Comparison of ENCODE assay signal across 19 mouse cellular contexts in the genomic region with DNA sequence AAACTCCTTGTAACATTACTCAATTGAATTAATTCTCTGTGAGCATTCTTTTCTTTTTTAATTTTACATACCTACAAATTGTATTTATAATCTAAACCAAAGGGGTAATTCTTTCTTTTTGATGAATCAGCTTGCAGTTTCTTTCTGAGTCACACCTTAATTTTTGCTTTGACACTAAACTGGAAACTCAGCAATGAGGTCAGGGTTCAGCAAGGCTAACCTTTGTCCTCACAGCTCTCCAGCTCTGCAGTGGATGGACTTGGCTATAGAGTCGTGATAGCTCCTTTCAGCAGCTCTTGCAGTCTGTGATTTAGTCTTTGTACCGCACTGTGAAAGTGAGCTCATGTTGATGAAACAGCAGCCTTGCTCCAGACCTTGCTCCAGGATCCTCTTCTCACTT.
DNase-seq lines count a peak whose midpoint lies in the region; ATAC-seq lines count a peak whose summit lies in the region.
"Had no signal": no experiment of that assay in that cellular context is flagged by ENCODE, and none has a peak within 500 bp of the region (broad histone marks: within the 10 kb centered on the region; RNA-seq: fewer than 3 reads in every experiment).

No protein-coding gene starts in this region.

- H3K4me2 ChIP-seq in liver, embryonic 15.5 days, result no peak overlapping the region
- H3K4me2 ChIP-seq in hindbrain, embryonic 11.5 days (replicated peaks; ENCODE audit: low read depth, low read length), result no peak overlapping the region
- H3K4me2 ChIP-seq: embryonic facial prominence, embryonic 15.5 days; hindbrain, embryonic 12.5 days; limb, embryonic 15.5 days; midbrain, embryonic 12.5 days had no signal

- no peaks in the 10 kb centered on the region for H3K27me3 ChIP-seq in liver, embryonic 15.5 days
- H3K27me3 ChIP-seq in hindbrain, embryonic 11.5 days (ENCODE audit: control insufficient read depth, insufficient read depth, low read length), result no peaks in the 10 kb centered on the region
- H3K27me3 ChIP-seq: embryonic facial prominence, embryonic 15.5 days; hindbrain, embryonic 12.5 days; midbrain, embryonic 12.5 days had no signal

- H3K9ac ChIP-seq in liver, embryonic 15.5 days, result no peak overlapping the region
- no peak overlapping the region for H3K9ac ChIP-seq in hindbrain, embryonic 11.5 days (ENCODE audit: low read depth, low read length)
- H3K9ac ChIP-seq: embryonic facial prominence, embryonic 15.5 days; hindbrain, embryonic 12.5 days; limb, embryonic 15.5 days; midbrain, embryonic 12.5 days had no signal

- H3K36me3 ChIP-seq in liver, embryonic 15.5 days (replicated peaks), result no peaks in the 10 kb centered on the region
- H3K36me3 ChIP-seq in hindbrain, embryonic 11.5 days (ENCODE audit: control insufficient read depth, insufficient read depth, low read length), result no peaks in the 10 kb centered on the region
- H3K36me3 ChIP-seq: embryonic facial prominence, embryonic 15.5 days; G1E; heart, embryonic 10.5 days; hindbrain, embryonic 12.5 days; limb, embryonic 15.5 days; midbrain, embryonic 12.5 days had no signal

- peak; percentile 32 for DNase-seq in adrenal gland, adult 2 months
- no peak for DNase-seq in adrenal gland, adult 18-20 months (ENCODE audit: low spot score in 2 of 2)
- no peak for DNase-seq in liver
- DNase-seq in kidney, postnatal 10 days, result peak; percentile 29
- no peak for DNase-seq in urinary bladder, postnatal 36 days (ENCODE audit: low spot score in 2 of 2)
- no peak for DNase-seq in hindbrain, embryonic 11.5 days (ENCODE audit: low spot score)
- no peak for DNase-seq in cerebellum, adult 9-10 months
- DNase-seq: cerebellum, postnatal 10 days; gastrocnemius, postnatal 36 days had no signal

- ATAC-seq in liver, embryonic 15.5 days (ENCODE audit: insufficient read depth), result peak; percentile 42; the same call in 1 of the 2 replicates
- no peak for ATAC-seq in hindbrain, embryonic 11.5 days (ENCODE audit: low FRiP score)
- ATAC-seq: CD4-positive, CD25-positive, alpha-beta regulatory T cell, adult 4 months; forebrain, embryonic 16.5 days; lung, postnatal 0 days had no signal

- H3K9me3 ChIP-seq in liver, embryonic 15.5 days (replicated peaks), result no peaks in the 10 kb centered on the region
- no peaks in the 10 kb centered on the region for H3K9me3 ChIP-seq in hindbrain, embryonic 11.5 days (ENCODE audit: control insufficient read depth, low read length)
- H3K9me3 ChIP-seq: embryonic facial prominence, embryonic 15.5 days; G1E; heart, embryonic 10.5 days; hindbrain, embryonic 12.5 days; limb, embryonic 15.5 days; midbrain, embryonic 12.5 days had no signal

- no peaks in the 10 kb centered on the region for H3K4me1 ChIP-seq in liver, embryonic 15.5 days (replicated peaks)
- no peaks in the 10 kb centered on the region for H3K4me1 ChIP-seq in hindbrain, embryonic 11.5 days (replicated peaks; ENCODE audit: control insufficient read depth, insufficient read depth, low read length)
- H3K4me1 ChIP-seq: embryonic facial prominence, embryonic 15.5 days; heart, embryonic 10.5 days; hindbrain, embryonic 12.5 days; limb, embryonic 15.5 days; midbrain, embryonic 12.5 days had no signal

- no peak overlapping the region for H3K27ac ChIP-seq in liver, embryonic 15.5 days (replicated peaks)
- no peak overlapping the region for H3K27ac ChIP-seq in hindbrain, embryonic 11.5 days (ENCODE audit: low read depth, low read length)
- H3K27ac ChIP-seq: embryonic facial prominence, embryonic 15.5 days; heart, embryonic 10.5 days; hindbrain, embryonic 12.5 days; limb, embryonic 15.5 days; midbrain, embryonic 12.5 days had no signal

- no peak overlapping the region for H3K4me3 ChIP-seq in liver, embryonic 15.5 days (replicated peaks)
- H3K4me3 ChIP-seq in hindbrain, embryonic 11.5 days (ENCODE audit: low read depth, low read length), result no peak overlapping the region
- H3K4me3 ChIP-seq: embryonic facial prominence, embryonic 15.5 days; heart, embryonic 10.5 days; hindbrain, embryonic 12.5 days; limb, embryonic 15.5 days; midbrain, embryonic 12.5 days had no signal

- 49% methylated on average over 2 of the region's 2 CpGs for WGBS in liver, embryonic 15.5 days (ENCODE audit: insufficient replicate concordance)
- 69% methylated on average over 2 of the region's 2 CpGs for WGBS in hindbrain, embryonic 11.5 days

Comparison
In these comparisons a context has a peak if more than half of its experiments do, and no peak if none do; other contexts are left out.
1. DNase-seq: peak in adrenal gland, adult 2 months (single experiment) and kidney, postnatal 10 days (single experiment); none in adrenal gland, adult 18-20 months (0 of 2), liver (single experiment), urinary bladder, postnatal 36 days (0 of 2), hindbrain, embryonic 11.5 days (single experiment) and cerebellum, adult 9-10 months (single experiment).